Mouse (Mus musculus) G1E (cell line): ENCODE data around the gene Bola3.

Source experiments
- CTCF ChIP-seq: IDR thresholded peaks from 2 replicates; pipeline ENCODE4 v1.5.1; 2012; ENCODE audit warnings: low read depth, low read length, inconsistent platforms, mixed read lengths
- GATA1 ChIP-seq: IDR thresholded peaks from 2 replicates; pipeline ENCODE4 v1.6.1; 2012; ENCODE audit warnings: borderline replicate concordance, low read length, inconsistent platforms, mixed read lengths
- GATA2 ChIP-seq: IDR thresholded peaks from 2 replicates; pipeline ENCODE4 v1.6.1; 2012; ENCODE audit warnings: low read depth, low read length, inconsistent platforms, borderline replicate concordance
- POLR2AphosphoS5 ChIP-seq: IDR thresholded peaks from 2 replicates; pipeline ENCODE4 v1.6.1; 2012; ENCODE audit warnings: low read depth, low read length, inconsistent platforms; ENCODE audit not compliant: insufficient replicate concordance
- TAL1 ChIP-seq: conservative IDR thresholded peaks from 2 replicates; pipeline ENCODE4 v1.6.1; 2012; ENCODE audit warnings: low read depth, low read length, inconsistent platforms, mixed read lengths

DNA sequence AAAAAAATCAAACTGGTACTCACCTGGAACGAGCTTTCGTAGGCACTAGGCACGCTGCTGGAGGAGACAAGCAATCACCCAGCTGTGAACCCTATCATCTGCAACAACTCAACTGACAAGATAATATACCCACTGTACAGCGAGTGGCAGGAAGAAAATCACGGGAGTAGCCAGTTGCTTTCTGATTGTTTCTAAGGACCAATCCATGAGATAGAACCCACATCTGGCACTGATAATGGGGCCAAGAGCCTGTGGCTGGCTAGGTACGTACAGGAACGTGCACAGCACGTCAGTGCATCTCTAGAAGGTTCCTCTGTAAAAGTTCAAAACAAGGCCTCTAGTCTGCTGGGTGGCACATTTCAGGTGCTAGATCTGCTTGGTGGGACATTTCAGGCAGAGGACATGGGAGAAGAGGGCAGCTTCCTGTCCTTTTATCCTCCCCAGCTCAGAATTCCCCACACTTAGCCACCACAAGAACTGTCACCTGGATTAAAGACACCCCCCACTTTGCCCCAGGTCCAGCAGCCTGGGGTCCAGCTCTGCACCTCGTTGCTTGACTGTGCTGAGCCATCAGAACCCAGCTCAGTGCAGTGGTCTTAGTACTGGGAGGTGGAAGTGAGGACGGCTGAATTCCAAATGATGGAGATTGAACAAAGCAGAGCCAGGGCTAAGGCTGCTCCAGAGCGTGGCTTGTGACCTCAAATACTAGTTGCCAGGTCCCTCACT is 12.7 kb downstream of the Bola3 start:
- no peak for TF ChIP-seq POLR2AphosphoS5
- no peak for TF ChIP-seq CTCF
- 0 out of 2 replicates have a peak, but pooled peaks have one; percentile 16 for TF ChIP-seq TAL1
- TF ChIP-seq GATA1: no peak
- no peak for TF ChIP-seq GATA2
